Mouse (Mus musculus) brain, embryonic 14.5 days (tissue): ENCODE measurements around the gene Igfl3.

Experiments used
- CTCF ChIP-seq: fragments of 200-500 bp; IDR thresholded peaks from 2 replicates; pipeline ENCODE4 v1.5.1; 2012; ENCODE audit warnings: inconsistent platforms, mild to moderate bottlenecking, moderate library complexity, borderline replicate concordance; ENCODE audit not compliant: insufficient read depth, insufficient read length; ENCODE audit errors: extremely low read depth
- POLR2A ChIP-seq: fragments of 200-500 bp; IDR thresholded peaks from 2 replicates; pipeline ENCODE4 v1.6.1; 2012; ENCODE audit warnings: mild to moderate bottlenecking, inconsistent platforms, borderline replicate concordance; ENCODE audit not compliant: poor library complexity, insufficient read depth, insufficient read length, severe bottlenecking; ENCODE audit errors: extremely low read depth

- TF ChIP-seq CTCF (no peak), POLR2A (no peak)
These were observed at the start of gene Igfl3 for GRCm38 (mm10) chr7:18176194-18176593.
